Mouse (Mus musculus) heart, adult 2 months (tissue): ENCODE measurements around the gene Wnt6.

Experiments
- CTCF ChIP-seq: fragments of 200-600 bp; IDR thresholded peaks from 2 replicates; pipeline ENCODE4 v1.8.1; 2022; ENCODE audit warnings: antibody characterized with exemption, mild to moderate bottlenecking, moderate library complexity
- POLR2A ChIP-seq: fragments of 200-500 bp; IDR thresholded peaks from 2 replicates; pipeline ENCODE4 v1.6.1; 2011; ENCODE audit warnings: mild to moderate bottlenecking, low read depth, low read length, control low read depth; ENCODE audit not compliant: insufficient read depth

DNA sequence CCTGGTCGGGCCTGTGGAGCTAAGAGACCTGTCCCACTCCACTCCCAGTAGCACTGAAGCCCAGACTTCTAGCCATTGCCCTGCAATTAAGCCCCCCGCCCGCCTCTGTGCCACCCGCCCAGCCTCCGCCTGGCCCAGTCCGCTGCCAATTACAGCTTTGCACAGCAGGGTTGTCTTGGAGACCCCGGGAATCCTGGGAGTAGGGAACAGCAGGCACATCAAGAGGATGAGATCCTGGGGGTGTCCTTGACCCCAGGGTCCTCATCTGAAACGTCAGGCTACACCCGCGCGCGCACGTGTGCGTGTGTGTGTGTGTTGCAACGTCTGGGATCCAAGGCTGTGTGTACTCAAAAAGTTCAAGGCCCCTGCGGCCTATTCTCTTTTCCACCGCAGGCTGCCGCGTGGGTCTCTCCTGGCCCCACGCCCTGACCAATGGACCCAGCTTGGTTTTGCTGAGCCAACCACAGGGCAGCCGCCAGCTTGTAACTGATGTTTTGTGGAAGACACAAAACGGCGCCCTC, 35.9 kb downstream of the Wnt6 start:
- TF ChIP-seq POLR2A (no peak), CTCF (no peak)
